Mouse (Mus musculus) E14TG2a.4 (cell line): Measurements from ENCODE around the gene Senp7.

Experiments used
- CTCF ChIP-seq: conservative IDR thresholded peaks from 2 replicates; pipeline ENCODE4 v1.5.1; 2014; ENCODE audit warnings: low read length
- NANOG ChIP-seq: IDR thresholded peaks from 2 replicates; pipeline ENCODE4 v1.6.1; 2014; ENCODE audit warnings: borderline replicate concordance, low read length, mixed read lengths
- POU5F1 ChIP-seq: IDR thresholded peaks from 2 replicates; pipeline ENCODE4 v1.6.1; 2014; ENCODE audit warnings: low read length, borderline replicate concordance

GRCm38 (mm10) chr16:56232736-56233135 is 184.6 kb downstream of the Senp7 start:
- TF ChIP-seq CTCF (no peak), NANOG (no peak), POU5F1 (no peak)
